Mouse (Mus musculus): Measurements from ENCODE around the gene Zfp207.
"Not testable (repeated sequence)": the region's sequence is repeated elsewhere in the genome, so short reads cannot be mapped to it uniquely, and the experiment has no call there.

Zfp207 gene

DNA sequence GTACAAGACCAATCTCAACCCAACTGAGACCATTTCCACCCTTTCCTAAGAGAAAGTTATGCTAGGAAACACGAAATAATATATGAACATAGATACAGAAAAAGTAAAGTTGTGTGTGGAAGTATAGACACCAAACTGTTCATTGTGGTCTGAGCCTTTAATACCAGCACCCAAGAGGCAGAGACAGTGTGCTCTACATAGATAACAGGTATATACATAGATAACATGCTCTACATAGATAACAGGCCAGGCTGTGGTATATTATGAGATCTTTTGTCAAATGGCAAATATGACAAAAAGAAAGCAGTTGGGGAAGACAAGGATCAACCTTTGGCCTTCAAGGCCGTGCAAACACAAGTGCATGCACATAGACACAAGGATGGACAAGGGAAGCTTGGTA, 27.3 kb downstream of the Zfp207 start:
- no peak for DNase-seq (ENCODE audit: low spot score)

DNA sequence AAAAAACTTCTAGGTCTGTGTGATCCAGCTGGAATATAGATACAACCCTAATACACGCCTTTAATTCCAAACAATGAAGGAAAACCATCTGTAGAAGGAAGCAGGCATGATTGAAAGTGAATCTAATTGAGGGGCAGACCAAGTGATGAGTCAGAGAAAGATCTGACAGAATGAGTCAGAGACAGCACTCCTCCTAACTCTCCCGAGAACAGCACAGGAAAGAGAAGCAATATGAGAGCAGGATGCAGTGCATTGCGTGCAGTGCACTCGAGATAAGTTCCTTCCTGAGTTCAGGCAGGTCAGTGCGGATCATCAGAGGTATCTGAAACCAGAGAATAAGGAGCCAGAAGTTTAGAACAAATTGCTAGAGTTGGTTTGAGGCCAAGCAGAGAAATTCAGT, 34.0 kb downstream of the Zfp207 start:
- DNase-seq (ENCODE audit: low spot score): no peak

DNA sequence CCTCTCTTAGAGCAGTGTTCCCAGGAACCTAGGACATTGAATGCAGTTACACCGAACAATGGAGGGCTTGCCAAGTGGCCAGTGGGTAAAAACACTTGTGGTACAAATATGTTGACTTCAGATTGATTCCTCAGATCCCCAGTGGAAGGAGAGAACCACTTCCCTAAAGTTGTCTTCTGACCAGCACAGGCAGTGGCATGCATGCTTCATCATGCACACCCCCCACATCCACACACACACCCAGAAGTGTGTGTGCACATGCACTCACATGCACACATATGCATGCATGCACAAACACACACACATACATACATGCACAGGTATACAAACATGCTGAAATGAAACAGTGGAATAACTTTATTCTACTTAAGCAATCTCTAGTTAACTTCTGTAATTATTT, 36.7 kb downstream of the Zfp207 start:
- no peak for DNase-seq (ENCODE audit: low spot score)

DNA sequence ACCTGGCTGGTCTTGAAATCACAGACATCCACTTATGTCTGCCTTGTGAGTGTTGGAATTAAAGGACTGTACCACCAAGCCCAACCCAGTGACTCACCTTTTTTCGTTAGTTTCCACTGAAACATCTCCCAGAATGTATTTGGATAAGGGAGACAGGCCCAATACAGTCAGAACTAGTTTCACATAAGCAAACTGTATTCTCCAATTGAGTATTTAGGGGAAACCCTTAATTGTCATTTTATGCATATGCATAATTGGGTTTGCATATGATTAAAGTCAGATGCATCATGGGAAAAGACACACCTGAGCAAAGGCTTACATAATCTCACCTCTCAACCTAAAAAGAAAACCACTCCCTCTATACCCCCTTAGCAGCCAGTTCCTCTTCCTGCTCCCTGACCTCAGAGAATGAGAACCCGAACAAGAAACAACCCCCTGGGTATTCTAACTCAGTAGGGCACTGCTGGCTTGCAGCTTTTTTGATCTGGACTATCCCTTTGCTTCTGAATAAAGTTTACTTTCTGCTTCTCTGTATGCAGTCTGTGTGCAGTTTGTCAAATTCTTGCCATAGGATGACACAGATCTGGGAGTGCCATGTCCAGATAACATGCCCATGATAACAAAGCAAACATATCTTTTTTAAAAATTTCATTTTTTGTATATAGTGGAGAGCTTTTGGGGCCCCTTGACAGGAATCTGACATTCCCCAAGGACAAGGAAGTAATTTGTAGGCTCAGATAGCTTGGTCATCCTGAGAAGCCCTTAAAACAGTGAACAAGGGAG, 37.3 kb downstream of the Zfp207 start:
- DNase-seq (ENCODE audit: low spot score): no peak

DNA sequence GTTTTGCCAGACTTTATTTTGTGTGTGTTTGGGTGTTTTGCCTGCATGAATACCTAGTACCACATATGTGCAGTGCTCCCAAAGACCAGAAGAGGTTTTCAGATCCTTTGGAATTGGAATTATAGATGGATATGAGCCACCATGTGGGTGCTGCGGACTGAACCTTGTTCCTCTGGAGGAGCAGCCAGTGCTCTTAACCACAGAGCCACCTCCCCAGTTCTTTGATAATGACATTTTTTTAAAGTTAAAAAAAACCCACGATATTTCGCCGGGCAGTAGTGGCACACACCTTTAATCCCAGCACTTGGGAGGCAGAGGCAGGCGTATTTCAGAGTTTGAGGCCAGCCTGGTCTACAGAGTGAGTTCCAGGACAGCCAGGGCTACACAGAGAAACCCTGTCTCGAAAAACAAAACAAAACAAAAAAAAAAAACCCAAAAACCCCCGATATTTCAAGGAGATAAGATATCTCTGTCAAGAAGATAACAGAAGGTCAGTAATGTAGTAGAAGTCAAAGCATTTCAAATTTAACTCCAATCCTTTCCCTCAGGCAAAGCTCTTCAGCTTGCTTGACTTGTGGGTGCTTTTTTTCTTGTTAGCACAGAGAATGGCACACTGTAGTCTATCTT, 38.5 kb downstream of the Zfp207 start:
- no peak for DNase-seq (ENCODE audit: low spot score)

DNA sequence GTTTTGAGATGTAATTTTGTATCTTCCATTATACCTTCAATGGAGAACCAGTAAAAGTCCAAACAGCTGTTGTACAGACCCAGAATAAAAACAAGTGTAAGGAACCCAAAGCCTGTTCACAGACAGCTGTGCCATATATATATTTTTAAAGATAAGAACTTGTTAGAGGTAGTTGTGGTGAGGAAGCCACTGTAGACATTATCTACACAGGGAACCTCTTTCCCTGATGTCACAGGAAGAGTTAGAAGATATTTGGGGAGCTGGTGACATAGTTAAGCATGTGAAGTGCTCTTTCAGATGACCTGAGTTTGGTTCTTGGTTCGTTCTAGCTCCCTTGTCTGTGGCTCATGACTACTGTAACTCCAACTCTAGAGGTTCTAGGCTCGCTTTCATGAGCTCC, 41.6 kb downstream of the Zfp207 start:
- no peak for DNase-seq (ENCODE audit: low spot score)

DNA sequence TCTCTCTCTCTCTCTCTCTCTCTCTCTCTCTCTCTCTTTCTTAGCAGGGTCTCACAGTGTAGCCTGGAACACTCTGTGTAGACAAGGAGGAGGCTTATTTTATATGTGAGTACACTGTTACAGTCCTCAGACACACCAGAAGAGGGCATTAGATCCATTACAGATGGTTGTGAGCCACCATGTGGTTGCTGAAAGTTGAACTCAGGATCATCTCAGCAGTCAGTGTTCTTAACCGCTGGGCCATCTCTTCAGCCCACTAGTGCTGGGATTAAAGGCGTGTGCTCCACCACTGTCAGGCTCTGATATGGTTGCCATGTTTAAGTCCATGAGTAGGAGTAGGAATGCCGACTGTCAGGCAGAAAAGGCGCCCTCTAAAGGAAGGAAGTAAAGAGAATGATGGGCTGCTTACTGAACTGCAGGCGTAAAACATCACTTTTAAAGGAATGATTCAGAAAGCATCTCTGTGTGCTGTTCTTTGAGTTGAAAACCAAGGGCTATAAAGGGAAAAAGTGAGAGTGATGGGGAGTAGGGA, 42.2 kb downstream of the Zfp207 start:
- DNase-seq (ENCODE audit: low spot score): no peak

DNA sequence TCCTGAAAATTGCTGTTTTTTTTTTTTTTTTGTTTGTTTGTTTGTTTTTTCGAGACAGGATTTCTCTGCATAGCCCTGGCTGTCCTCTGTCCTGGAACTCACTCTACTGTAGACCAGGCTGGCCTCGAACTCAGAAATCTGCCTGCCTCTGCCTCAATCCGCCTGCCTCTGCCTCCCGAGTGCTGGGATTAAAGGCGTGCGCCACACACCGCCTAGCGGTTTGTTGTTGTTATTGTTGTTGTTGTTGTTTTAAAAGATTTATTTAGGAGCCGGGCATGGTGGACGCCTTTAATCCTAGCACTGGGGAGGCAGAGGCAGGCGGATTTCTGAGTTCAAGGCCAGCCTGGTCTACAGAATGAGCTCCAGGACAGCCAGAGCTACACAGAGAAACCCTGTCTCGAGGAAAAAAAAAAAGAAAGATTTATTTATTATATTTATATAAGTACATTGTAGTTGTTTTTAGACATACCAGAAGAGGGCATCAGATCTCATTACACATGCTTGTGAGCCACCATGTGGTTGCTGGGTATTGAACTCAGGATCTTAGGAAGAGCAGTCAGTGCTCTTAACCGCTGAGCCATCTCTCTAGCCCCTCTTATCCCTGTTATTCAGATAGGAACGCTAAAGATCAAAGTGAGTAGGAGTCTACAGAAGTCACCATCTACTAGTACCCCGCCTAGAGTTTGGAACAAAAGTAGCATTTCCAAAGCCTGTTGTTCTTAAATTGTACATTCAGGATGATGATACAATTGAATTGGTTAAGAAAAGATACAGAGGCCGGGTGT, 43.1 kb downstream of the Zfp207 start:
- not testable (repeated sequence) for DNase-seq (ENCODE audit: low spot score)

DNA sequence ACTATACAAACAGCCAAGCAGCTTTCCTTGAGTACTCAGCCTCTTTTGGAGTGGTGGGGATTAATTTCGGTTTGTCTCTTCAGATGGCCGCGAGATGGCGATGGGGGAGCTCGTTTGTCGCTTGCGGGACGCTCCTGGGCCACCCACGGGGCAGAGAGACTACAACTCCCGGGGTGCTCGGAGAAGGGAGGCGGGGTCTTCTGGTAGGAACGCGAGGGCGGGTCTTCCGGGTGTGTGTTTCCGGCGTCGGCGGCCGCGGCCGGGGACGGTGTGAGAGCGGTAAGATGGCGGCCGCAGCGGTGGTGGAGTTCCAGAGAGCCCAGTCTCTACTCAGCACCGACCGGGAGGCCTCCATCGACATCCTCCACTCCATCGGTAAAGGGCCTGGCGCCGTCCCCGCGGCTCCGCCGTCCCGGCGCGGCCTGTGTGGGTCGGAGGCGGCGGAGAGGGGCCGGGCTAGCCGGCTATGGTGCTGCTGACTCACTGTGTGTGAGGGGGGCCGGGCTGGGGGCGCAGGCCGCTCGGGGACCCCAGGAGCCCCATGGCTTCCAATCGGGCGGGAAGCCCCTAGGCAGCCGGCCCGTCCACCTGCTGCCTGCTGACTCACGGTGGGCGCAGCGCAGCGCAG, 45.4 kb downstream of the Zfp207 start, which contains the start of gene Psmd11:
Psmd11 (plus strand) TSS at position 235 of the 628 bp plus-strand sequence.
- peak; percentile 98 for DNase-seq (ENCODE audit: low spot score)

DNA sequence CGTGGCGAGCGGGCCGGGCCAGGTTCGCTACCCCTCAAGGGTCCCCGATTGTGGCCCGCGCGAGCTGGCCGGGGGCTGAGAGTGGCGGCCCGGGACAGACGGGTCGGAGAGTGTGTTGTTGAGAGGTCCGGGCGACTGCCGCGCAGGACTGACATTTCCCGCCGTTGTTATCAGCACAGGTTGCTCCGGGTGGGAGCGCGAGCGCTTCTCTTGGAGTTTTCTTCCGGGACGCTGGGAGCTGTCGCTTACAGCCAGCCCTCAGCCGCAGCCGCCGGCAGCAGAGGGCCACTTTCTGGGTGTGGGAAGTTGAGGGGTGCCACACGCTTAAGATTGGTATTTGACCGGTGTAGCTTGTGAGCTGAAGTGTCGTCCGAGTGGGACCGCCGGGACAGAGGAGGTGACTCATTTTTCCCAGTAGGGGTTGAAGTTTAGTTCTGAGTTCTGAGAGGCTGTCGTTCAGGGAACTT, 46.0 kb downstream of the Zfp207 start:
- DNase-seq (ENCODE audit: low spot score): peak; percentile 53

DNA sequence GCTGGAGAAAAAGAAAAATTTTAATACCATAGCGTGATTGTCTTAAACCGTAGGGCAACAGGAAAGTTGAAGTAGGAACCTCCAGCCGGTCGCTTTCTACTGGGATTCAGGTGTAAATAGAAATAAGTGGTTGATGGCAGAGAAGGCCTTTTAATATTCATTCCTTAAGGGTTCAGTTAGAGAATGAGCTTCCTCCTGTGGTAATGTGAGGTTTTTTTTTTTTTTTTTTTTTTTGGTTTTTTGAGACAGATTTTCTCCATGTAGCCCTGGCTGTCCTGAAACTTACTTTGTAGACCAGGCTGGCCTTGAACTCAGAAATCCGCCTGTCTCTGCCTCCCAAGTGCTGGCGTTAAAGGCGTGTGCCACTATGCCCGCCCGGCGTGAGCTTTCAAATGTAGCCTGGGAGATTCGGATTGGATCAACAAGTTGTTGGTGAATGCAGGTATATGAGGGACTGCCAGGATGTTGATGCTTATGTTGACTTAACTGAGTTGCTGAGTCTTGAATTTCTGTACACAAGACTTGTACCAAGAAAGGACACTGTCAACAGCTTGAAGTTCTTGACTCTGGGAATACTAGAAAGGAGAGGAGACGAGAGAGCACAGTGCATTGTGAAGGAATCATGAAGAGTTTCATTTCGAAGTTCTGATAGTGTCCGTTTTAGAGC, 46.6 kb downstream of the Zfp207 start:
- no peak for DNase-seq (ENCODE audit: low spot score)

DNA sequence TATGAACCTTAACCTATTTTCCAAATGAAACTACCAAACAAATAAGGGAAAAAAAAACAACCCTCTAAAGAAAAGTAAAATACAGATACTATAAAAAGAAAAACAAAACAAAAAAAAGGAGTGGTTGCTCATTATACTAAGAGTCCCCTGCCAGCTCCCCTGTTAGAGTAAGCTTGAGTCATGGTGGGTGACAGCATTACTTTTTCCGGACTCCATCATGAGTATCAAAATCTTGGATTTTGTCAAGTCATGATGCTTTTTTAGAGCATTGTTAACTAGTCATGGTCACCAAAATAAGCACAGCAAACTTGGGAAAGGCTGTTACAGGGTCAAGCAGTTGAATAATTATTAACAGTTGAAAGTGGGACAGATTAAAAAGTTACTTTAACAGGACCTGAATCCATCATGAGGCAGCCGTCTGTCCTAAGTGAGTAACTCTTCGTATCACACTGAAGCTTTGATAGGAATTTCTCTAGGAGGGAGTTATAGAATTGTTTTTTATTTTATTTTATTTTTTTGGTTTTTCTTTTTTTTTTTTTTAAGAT, 47.4 kb downstream of the Zfp207 start:
- no peak for DNase-seq (ENCODE audit: low spot score)

DNA sequence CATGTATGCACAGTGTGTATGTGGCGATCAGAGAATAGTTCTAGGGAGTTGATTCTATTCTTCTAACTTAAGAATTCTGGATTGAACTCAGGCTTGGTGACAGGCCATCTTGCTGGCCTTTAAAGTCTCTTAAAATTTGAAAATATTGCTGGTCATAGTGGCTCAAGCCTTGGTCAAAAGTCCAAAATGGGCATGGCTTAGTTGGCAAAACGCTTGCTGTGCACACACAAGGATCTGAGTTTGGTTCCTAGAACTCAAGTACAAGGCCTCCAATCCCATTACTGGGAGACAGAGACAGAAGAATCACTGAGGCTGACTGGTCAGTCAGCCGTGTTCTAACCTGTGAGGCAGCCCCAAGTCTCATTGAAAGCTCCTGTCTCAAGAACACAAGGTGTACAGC, 63.8 kb downstream of the Zfp207 start:
- no peak for DNase-seq (ENCODE audit: low spot score)

DNA sequence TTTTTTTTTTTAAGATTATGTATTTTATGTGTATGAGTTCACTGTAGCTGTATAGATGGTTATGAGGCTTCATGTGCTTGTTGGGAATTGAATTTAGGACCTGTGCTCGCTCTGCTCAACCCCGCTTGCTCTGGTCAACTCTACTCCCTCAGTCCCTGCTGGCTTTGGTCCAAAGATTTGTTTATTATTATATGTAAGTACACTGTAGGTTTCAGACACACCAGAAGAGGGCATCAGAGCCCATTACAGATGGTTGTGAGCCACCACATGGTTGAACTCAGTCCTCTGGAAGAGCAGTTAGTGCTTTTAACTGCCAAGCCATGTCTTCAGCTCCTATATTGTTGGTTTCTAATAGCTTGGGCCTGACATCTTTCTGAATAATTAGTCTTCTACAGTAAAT, 66.8 kb downstream of the Zfp207 start:
- DNase-seq (ENCODE audit: low spot score): no peak

DNA sequence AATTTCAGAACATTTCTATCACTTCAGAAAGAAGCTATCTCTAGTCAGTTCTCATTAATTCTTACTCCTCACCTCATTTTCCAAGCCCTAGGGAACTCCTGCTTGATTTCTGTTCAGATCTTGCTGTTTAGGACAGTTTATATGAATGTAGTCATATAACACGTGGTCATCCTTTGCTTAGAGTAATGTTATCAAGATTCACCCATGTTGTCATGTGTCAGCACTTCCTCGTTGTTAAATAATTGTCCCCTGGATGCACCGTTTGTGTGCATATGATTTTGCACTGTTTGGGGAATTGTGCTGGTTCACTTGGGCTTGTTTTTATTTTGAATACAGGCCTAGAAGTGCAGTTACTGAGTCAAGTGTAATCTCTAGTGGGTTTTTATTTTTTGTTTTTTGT, 69.2 kb downstream of the Zfp207 start:
- no peak for DNase-seq (ENCODE audit: low spot score)

DNA sequence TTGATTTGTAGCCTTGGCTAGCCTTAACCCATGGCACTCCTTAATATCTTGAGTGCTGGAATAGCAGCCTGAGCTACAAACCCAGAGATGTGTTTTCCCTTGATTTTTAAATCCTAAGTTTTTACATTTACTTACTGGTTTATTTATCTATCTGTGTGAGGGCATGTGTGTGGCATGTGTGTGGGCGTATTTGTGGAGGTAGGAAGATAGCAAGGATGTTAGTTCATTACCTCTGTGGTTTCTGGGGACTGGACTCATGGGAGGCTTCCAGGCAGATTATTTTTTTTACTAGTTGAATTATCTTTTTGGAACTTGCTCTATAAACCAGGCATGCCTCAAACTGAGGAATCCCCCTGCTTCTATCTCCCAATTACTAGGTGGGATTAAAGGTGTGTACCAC, 70.1 kb downstream of the Zfp207 start:
- DNase-seq (ENCODE audit: low spot score): no peak

Measured in retina, embryonic 14.5 days (tissue).